Mouse (Mus musculus) hindbrain, embryonic 13.5 days (tissue): Measurements from ENCODE around the gene Hba-a1. TPM values are rescaled to one million over a fixed set of nuclear protein-coding genes. Genes with fewer than 3 reads are reported as not detected.
A peak's percentile ranks its signal among the peaks of the same experiment; 100 is the strongest.

Experiments used
- ATAC-seq: fragments of 200-750 bp; cut with Nextera tagmentation; 2 replicates; pipeline ENCODE4 v1.8.0; 2017; ENCODE audit warnings: moderate TSS enrichment; ENCODE audit not compliant: low FRiP score
- H3K27ac ChIP-seq: fragments of 300-500 bp; sonication (generic); 2 replicates; pipeline ENCODE4 v1.5.1; 2015; ENCODE audit warnings: inconsistent platforms, mild to moderate bottlenecking, moderate library complexity
- H3K27me3 ChIP-seq: fragments of 300-500 bp; sonication (generic); 2 replicates; pipeline ENCODE4 v1.6.1; 2015; ENCODE audit warnings: mild to moderate bottlenecking, inconsistent platforms
- H3K36me3 ChIP-seq: fragments of 300-500 bp; sonication (generic); 2 replicates; pipeline ENCODE4 v1.6.1; 2015; ENCODE audit warnings: mild to moderate bottlenecking, inconsistent platforms
- H3K4me1 ChIP-seq: fragments of 300-500 bp; sonication (generic); replicated peaks from 2 replicates; pipeline ENCODE4 v1.6.1; 2015; ENCODE audit warnings: inconsistent platforms
- H3K4me2 ChIP-seq: fragments of 300-500 bp; sonication (generic); 2 replicates; pipeline ENCODE4 v1.6.1; 2015; ENCODE audit warnings: inconsistent platforms, mild to moderate bottlenecking, moderate library complexity
- H3K4me3 ChIP-seq: fragments of 300-500 bp; sonication (generic); 2 replicates; pipeline ENCODE4 v1.5.1; 2015; ENCODE audit warnings: mild to moderate bottlenecking, inconsistent platforms
- H3K9ac ChIP-seq: fragments of 300-500 bp; sonication (generic); 2 replicates; pipeline ENCODE4 v1.6.1; 2015; ENCODE audit warnings: mild to moderate bottlenecking, inconsistent platforms
- H3K9me3 ChIP-seq: fragments of 300-500 bp; sonication (generic); 2 replicates; pipeline ENCODE4 v1.6.1; 2016; ENCODE audit warnings: inconsistent platforms
- WGBS: fragments of 180-500 bp; shearing (Covaris S2); methylation state at CpG from one replicate; pipeline ENCODE4 v1.1.7; 2015; 5-methylcytosine and 5-hydroxymethylcytosine counted together
- polyA plus RNA-seq: library from polyadenylated mRNA; unstranded; fragments of >200 nt; fragmentation: Nextera tagmentation; extraction: Ambion mirVana; gene quantifications from 2 replicates; pipeline ENCODE4 v1.2.1, GENCODE M21; 2015

Gene Hba-a1
- polyA plus RNA-seq, 1 experiment from 2014 or later: 2,656 TPM

DNA sequence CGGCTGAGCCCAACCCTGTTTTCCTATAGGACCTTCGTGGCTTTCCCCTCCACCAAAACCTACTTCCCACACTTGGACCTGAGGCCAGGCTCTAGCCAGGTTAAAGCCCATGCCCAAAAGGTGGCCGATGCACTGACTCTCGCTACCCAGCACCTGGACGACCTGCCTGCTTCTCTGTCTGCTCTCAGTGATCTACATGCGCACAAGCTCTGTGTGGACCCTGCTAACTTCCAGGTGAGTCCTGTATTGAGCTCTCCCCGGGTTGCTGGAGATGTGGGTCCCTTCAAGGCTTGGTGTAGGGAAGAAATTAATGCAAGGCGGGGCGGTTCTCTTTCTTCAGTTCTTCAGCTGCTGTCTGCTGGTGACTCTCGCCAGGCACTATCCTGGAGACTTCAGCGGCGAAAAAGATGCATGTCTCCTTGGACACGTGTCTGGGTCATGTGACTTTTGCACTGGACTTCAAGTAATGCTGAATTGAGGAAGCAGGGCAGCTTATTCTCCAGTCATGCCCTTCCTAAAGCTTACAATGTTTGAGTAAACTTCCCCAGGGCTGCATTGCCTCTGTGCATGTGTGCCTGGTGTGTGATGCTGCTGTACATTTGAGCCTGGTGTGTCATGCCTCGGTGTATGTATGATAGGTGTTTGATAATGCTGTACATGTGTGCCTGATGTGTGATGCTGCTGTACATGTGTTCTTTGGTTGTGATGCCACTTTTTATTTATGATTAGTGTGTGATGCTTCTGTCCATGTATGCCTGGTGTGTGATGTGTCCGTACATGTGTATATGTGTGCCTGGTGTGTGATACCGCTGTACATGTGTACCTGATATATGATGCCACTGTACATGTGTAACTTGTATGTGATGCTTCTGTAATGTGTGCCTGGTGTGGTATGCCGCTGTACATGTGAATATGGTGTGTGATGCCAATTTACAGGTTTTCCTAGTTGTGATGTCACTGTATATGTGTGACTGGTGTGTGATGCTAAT is 17.3 kb downstream of the Hba-a1 start:
- Histone ChIP-seq H3K27ac (no peak overlapping the region), H3K27me3 (peaks cover 15% of the 10 kb centered on the region), H3K9me3 (no peaks in the 10 kb centered on the region), H3K4me3 (peak overlapping the region; percentile 33), H3K9ac (no peak overlapping the region; the same call in 1 of the 2 replicates), H3K4me2 (peak overlapping the region; percentile 52), H3K4me1 (no peaks in the 10 kb centered on the region), H3K36me3 (no peaks in the 10 kb centered on the region)
- peak; percentile 47; the same call in 1 of the 2 replicates for ATAC-seq
- 60% methylated on average over 14 of the region's 17 CpGs for WGBS

DNA sequence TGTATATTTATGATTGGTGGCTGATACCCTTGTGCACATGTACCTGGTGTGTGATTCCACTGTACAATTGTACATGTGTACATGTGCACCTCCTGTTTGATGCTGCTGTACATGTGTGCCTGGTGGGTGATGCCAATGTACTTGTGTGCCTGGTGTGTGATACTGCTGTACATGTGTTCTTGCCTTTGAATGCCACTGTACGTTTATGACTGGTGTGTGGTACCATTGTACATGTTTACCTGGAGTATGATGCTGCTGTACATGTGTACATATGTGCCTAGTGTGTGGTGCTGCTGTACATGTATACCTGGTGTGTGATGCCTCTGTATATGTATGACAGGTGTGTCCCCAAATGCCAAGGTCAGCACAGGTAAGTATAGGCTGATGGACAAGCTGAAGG is 18.2 kb downstream of the Hba-a1 start:
- H3K36me3 ChIP-seq: no peaks in the 10 kb centered on the region
- ATAC-seq: no peak
- no peak overlapping the region for H3K27ac ChIP-seq
- H3K4me2 ChIP-seq: no peak overlapping the region
- no peaks in the 10 kb centered on the region for H3K4me1 ChIP-seq
- H3K9me3 ChIP-seq: no peaks in the 10 kb centered on the region
- H3K4me3 ChIP-seq: no peak overlapping the region
- H3K9ac ChIP-seq: no peak overlapping the region
- H3K27me3 ChIP-seq: peaks cover 15% of the 10 kb centered on the region
- WGBS: 73% methylated on average over 1 of the region's 1 CpGs

DNA sequence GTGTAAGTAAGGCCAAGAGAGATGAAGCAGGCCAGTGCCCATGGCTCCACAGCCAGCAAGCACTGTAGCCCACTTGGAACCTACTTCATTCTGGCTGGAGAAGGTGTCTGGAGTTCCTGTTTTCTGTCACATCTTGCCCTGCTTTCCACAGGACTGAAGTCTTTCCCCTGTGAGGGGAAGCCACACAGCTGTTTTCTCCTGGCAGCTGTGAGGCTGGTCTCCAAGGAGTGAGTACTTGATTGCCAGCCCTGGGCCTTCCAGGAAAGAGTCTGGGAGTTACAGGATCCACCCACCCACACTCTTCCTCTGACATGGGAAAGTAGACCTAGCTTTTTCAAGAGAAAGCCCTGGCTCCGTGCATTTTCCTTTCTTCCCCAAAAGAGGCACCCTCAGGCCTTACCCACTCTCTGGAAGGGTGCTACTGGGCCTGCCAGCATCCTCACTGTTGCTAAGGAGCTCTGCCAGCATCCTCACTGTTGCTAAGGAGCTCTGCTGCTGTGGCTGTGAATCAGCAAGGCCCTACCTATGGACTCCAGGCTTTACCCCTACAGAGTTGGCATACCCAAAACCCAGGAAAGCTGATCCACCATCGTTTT is 19.6 kb downstream of the Hba-a1 start:
- Histone ChIP-seq H3K27ac (no peak overlapping the region), H3K4me1 (no peaks in the 10 kb centered on the region), H3K4me3 (no peak overlapping the region), H3K9me3 (no peaks in the 10 kb centered on the region), H3K27me3 (peaks cover 15% of the 10 kb centered on the region), H3K9ac (no peak overlapping the region), H3K36me3 (no peaks in the 10 kb centered on the region), H3K4me2 (no peak overlapping the region)
- WGBS: 59% methylated on average over 2 of the region's 2 CpGs
- no peak for ATAC-seq

DNA sequence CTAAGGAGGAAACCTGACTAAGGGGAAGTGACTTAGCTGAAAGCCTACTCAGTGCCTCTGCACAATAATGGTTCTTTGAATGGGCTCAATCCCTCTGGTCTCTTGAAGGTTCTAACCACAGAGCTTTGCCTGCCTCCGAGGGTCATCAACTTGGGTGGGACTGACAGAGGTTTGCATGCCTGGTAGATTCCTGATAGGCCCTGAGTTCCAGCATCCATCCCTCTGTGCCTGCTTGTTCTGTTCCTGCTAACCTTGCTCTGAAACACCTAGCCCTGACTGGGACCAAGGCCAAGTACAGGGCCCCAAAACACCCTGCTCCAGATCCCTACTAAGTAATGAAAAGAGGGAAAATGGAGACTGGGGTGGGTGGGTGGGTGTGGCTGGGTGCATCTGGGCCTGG is 20.1 kb downstream of the Hba-a1 start:
- WGBS: 86% methylated on average over 1 of the region's 1 CpGs
- Histone ChIP-seq H3K9me3 (no peaks in the 10 kb centered on the region), H3K4me2 (no peak overlapping the region), H3K27ac (no peak overlapping the region), H3K27me3 (peaks cover 15% of the 10 kb centered on the region), H3K4me1 (no peaks in the 10 kb centered on the region), H3K36me3 (no peaks in the 10 kb centered on the region), H3K4me3 (no peak overlapping the region), H3K9ac (no peak overlapping the region)
- ATAC-seq: no peak

DNA sequence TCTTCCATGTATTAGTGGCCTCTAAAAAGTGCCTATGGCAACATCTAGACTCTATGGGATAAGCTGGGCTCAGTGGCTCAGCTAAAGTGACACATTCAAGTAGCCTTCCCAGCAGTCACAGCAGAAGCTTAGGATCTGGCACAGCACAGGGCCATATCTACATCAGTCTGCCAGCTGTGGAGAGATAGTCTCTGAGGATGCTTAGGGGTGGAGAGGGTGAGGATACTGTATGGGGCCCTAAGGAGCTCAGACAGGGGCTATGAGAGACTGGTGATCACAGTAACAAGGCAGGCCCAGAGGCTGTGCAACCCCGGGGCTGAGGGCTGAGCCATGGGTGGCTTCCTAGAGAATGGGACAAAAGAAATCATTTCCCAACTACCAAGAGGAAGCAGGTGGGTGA is 23.7 kb downstream of the Hba-a1 start:
- H3K9ac ChIP-seq: no peak overlapping the region
- H3K4me1 ChIP-seq: no peaks in the 10 kb centered on the region
- ATAC-seq: no peak
- H3K4me3 ChIP-seq: no peak overlapping the region
- no peak overlapping the region for H3K27ac ChIP-seq
- no peak overlapping the region for H3K4me2 ChIP-seq
- H3K9me3 ChIP-seq: no peaks in the 10 kb centered on the region
- WGBS: 73% methylated on average over 1 of the region's 1 CpGs
- H3K36me3 ChIP-seq: no peaks in the 10 kb centered on the region
- no peaks in the 10 kb centered on the region for H3K27me3 ChIP-seq

DNA sequence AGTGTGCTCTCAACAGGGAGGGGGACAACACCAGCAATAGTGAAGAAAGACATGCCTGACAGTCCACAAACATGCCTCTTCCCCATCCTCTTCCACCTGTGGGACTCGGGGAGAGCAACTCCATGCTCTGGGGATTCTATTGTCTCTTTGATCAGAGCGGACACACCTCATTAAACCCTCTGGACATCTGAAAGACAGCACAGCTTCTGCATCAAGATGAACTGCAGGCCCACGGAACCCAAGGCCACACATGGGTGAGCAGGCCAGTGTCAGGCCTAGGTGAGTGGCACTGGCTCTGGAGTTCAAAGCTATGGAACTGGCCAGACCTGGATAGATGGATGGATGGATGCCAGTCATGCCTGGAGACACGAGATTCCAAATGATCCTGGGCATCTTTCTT is 26.1 kb downstream of the Hba-a1 start:
- Histone ChIP-seq H3K4me1 (no peaks in the 10 kb centered on the region), H3K9me3 (no peaks in the 10 kb centered on the region), H3K36me3 (no peaks in the 10 kb centered on the region), H3K4me2 (no peak overlapping the region), H3K4me3 (no peak overlapping the region), H3K27me3 (no peaks in the 10 kb centered on the region), H3K27ac (no peak overlapping the region), H3K9ac (no peak overlapping the region)
- ATAC-seq: no peak
- 42% methylated on average over 4 of the region's 4 CpGs for WGBS

DNA sequence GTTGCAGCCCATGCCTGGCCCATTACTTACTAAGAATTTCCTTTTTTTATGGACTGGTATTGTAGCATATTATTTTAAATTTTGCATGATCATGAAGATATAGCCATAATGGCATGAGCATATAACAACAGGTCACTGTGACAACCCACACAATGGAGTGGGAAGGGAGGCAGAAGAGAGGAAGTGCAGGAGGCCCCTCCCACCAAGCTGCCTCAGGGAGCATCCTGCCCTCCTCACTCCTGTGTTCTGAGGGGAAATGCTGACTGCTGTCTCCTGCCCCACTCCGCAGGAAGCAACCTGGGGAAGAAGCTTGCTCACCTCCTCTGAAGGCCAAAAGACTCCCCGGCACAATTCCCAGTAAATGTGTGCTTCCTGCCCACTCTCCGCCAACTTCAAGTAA is 26.6 kb downstream of the Hba-a1 start:
- Histone ChIP-seq H3K4me1 (no peaks in the 10 kb centered on the region), H3K9me3 (no peaks in the 10 kb centered on the region), H3K9ac (no peak overlapping the region), H3K36me3 (no peaks in the 10 kb centered on the region), H3K4me3 (no peak overlapping the region), H3K27me3 (no peaks in the 10 kb centered on the region), H3K27ac (no peak overlapping the region), H3K4me2 (no peak overlapping the region)
- ATAC-seq: no peak
- WGBS: 79% methylated on average over 3 of the region's 3 CpGs

DNA sequence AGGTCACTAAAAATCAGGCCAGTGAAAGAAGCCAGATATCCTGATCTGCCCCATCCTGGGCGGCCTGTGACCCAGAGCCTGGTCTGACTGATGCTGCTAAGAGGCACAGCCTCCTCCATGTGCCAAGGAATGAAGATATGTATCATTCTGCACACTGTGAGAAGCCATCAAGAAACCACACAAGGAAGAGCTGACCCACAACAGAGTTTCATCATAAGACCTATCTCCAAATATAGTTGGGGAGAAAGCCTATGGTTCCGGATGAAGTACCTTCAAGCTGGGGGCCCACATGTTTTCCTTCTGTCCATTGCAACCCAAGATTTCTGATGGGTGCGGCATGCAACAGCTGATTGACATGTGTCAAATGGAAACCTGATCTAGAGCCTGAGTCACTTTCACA is 32.7 kb downstream of the Hba-a1 start:
- Histone ChIP-seq H3K4me2 (no peak overlapping the region), H3K27ac (no peak overlapping the region), H3K9ac (no peak overlapping the region), H3K9me3 (no peaks in the 10 kb centered on the region), H3K27me3 (no peaks in the 10 kb centered on the region), H3K36me3 (no peaks in the 10 kb centered on the region), H3K4me1 (no peaks in the 10 kb centered on the region), H3K4me3 (no peak overlapping the region)
- 92% methylated on average over 3 of the region's 3 CpGs for WGBS
- no peak for ATAC-seq

DNA sequence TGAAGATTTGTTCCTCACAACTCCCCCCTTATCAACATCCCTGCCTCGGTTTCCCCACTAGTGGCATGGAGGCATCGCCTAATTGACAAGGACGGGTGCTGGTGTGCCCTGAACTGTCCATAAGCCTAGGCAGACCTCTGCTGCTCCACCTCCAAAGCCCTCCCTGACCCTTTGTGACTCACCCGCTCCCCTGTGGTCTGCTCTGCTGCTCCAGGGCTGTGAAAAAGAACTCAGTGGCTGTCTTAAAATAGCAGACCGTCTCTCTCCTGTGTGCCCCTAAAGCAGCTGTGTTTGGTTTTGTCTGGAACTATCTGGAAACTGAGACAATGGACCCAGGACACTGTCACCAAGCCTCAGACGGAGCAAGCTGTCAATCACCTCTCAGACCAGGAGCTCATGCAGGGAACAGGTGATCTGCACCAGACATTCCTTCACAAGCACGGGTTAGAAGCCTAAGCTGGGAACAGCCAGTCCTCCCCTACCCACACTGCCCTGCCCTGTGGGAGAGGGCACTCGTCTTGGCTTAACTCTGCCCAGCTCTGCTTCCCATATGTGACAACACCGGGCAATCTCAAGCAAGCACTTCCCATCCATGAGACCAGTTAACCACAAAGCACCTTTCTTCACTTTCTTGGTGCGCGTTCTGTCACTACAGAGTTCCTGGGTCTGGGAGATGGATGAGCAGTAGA is 37.3 kb downstream of the Hba-a1 start:
- Histone ChIP-seq H3K4me1 (peaks cover 3% of the 10 kb centered on the region; the same call in 1 of the 2 replicates), H3K4me2 (no peak overlapping the region), H3K27ac (no peak overlapping the region), H3K27me3 (no peaks in the 10 kb centered on the region), H3K36me3 (no peaks in the 10 kb centered on the region), H3K4me3 (no peak overlapping the region), H3K9me3 (no peaks in the 10 kb centered on the region), H3K9ac (no peak overlapping the region)
- no peak for ATAC-seq
- WGBS: 67% methylated on average over 11 of the region's 11 CpGs

DNA sequence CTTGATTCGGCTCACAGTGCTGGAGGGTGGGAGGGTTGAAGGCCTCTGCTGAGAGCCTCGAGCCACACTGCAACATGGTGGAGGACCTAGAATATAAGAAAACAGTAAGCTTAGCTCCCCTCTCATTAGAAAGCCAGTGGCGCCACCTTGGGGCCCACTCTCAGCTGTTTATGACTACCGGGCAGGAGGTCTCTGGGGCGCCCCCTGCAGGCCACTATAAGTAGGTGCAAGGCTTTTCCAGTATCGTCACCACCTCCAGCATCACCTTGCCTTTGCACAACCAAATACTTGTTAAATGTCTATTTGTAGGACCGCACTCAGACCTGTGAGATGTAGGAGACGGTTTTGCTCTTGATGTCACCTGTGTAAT is 37.9 kb downstream of the Hba-a1 start:
- Histone ChIP-seq H3K4me2 (no peak overlapping the region), H3K27me3 (no peaks in the 10 kb centered on the region), H3K27ac (no peak overlapping the region), H3K36me3 (no peaks in the 10 kb centered on the region), H3K4me1 (peaks cover 3% of the 10 kb centered on the region; the same call in 1 of the 2 replicates), H3K9ac (no peak overlapping the region), H3K9me3 (no peaks in the 10 kb centered on the region), H3K4me3 (no peak overlapping the region)
- ATAC-seq: no peak
- 39% methylated on average over 8 of the region's 8 CpGs for WGBS

DNA sequence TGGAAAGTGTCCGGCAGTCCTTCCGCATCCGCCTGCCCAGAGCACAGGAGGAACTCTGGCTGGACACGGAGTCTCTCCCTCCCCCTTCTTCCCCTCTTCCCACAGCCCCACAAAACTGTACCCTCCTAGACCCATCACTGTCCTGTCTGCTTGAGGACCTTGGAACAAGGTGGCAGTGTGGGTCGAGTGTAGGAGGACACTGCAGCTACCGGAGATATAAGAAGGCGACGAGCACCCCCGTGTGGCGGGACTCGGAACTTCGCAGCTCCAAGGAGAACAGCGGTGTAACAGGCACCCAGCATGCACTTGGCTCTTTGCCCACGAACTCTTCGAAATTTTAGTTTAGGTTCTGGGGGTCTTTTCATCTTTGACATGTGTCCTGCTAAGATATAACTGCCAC is 41.3 kb downstream of the Hba-a1 start:
- ATAC-seq: peak; percentile 82; the same call in 1 of the 2 replicates
- Histone ChIP-seq H3K27me3 (0 out of 2 replicates have a peak, but pooled peaks cover 6% of the 10 kb centered on the region), H3K9me3 (no peaks in the 10 kb centered on the region), H3K4me3 (no peak overlapping the region), H3K4me2 (no peak overlapping the region), H3K9ac (no peak overlapping the region), H3K4me1 (peaks cover 3% of the 10 kb centered on the region; the same call in 1 of the 2 replicates), H3K36me3 (no peaks in the 10 kb centered on the region), H3K27ac (no peak overlapping the region)
- 12% methylated on average over 15 of the region's 15 CpGs for WGBS

DNA sequence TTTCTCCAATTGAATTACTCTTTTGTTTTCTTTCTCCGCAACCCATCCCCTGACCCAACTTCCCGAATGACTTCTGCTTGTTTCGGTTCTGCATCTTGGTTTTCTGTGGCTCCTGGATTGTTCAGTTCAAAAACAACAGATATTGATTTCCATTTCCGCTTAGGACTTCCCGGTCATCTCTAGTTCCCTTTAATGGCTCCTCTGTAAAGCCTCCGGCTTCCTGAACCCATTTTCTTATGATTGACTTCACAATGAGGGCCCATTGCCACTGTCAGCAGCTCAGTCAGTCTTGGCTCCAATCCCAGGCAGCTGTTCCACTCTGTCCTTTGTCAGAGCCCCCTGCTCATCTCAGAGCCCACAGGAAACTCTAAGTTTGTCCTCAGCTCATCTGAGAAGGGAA is 47.8 kb downstream of the Hba-a1 start:
- H3K27ac ChIP-seq: peak overlapping the region; percentile 30; the same call in 1 of the 2 replicates
- 0 out of 2 replicates have a peak overlapping the region, but pooled peaks have one; percentile 3 for H3K4me2 ChIP-seq

More for the DNA sequence above, 47.8 kb downstream of the Hba-a1 start:
- H3K9ac ChIP-seq: no peak overlapping the region
- ATAC-seq: peak; percentile 32; the same call in 1 of the 2 replicates
- H3K9me3 ChIP-seq: no peaks in the 10 kb centered on the region
- 37% methylated on average over 6 of the region's 6 CpGs for WGBS
- no peak overlapping the region for H3K4me3 ChIP-seq
- 0 out of 2 replicates have a peak, but pooled peaks cover 6% of the 10 kb centered on the region for H3K27me3 ChIP-seq
- no peaks in the 10 kb centered on the region for H3K36me3 ChIP-seq
- peaks cover 12% of the 10 kb centered on the region for H3K4me1 ChIP-seq
